Mouse (Mus musculus): ENCODE data around the gene Wdr89. TPM values are rescaled to one million over a fixed set of nuclear protein-coding genes. Genes with fewer than 3 reads are reported as not detected.

Gene Wdr89
- polyA plus RNA-seq, 1 experiment from 2014 or later = 10.5 TPM

DNA sequence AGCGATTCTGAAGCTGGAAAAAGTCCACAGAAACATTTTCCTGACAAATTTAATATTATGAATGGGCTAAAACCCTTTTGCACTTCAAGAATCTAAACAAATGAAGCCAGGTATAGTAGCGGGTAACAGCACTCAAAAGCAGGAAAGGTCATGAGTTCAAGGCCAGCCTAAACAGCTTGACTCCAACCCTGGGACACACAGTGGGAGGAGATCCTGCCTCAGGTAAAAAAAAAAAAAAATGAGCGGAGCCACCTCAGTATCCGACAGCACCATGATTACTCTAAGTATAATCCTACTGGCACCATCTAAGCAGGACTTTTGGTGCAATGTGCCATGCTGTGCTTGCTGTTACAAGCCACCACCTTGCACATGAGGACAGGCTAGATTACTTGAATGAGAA lies 75.5 kb downstream of the Wdr89 start:
- Histone ChIP-seq H3K9me3 (ENCODE audit: control insufficient read depth, low read length) (no peaks in the 10 kb centered on the region), H3K9ac (ENCODE audit: low read length) (no peak overlapping the region), H3K4me2 (peak overlapping the region; percentile 90; the same call in 1 of the 2 replicates), H3K27me3 (ENCODE audit: control insufficient read depth, insufficient read depth, low read length) (no peaks in the 10 kb centered on the region), H3K27ac (ENCODE audit: low read depth, low read length) (no peak overlapping the region), H3K36me3 (ENCODE audit: control insufficient read depth, insufficient read depth, low read length) (peaks cover 9% of the 10 kb centered on the region), H3K4me3 (ENCODE audit: low read depth, low read length) (no peak overlapping the region), H3K4me1 (ENCODE audit: control insufficient read depth, insufficient read depth, low read length) (peaks cover 11% of the 10 kb centered on the region)
- no peak for DNase-seq (ENCODE audit: low spot score, missing footprints)
- ATAC-seq (ENCODE audit: low FRiP score) = no peak
- WGBS = 82% methylated on average over 4 of the region's 4 CpGs

DNA sequence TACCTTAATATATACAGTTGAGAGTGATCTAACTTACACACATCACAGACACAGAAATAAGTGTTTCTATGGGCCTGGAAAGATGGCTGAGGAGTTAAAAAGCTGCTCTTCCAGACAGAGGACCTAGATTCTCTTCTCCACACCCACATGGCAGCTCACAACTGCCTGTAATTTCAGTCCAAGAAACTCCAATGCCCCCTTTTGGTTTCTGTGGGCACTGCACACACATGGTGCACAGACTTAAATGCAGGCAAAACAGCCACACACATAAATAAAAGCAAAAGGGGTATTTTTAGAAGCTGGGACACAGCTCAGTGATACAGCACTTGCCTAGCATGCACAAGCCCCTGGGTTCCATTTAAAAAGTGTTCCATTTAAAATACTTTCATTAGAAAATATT lies 81.8 kb downstream of the Wdr89 start:
- H3K4me1 ChIP-seq (ENCODE audit: control insufficient read depth, insufficient read depth, low read length) = no peaks in the 10 kb centered on the region
- H3K36me3 ChIP-seq (ENCODE audit: control insufficient read depth, insufficient read depth, low read length) = peaks cover 9% of the 10 kb centered on the region
- no peak overlapping the region for H3K27ac ChIP-seq (ENCODE audit: low read depth, low read length)

DNA sequence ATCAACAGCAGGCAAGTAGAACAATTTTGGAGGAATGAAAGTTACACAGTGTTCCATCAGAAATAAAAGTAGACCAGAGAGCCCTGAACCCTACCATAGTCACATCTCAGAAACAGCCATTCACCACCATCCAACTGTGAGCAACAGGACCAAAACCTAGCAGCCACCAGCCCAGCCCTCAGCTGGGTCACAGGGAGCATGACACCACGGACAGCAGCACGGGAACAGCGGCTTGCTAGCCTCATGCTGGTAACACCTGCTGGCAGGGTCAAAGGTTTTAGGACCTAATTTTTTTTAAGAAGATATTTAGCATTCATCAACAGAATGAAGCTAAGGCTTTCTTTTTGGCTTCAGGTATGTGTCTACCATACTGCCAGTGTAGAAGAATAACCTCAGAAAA lies 85.6 kb downstream of the Wdr89 start:
- no peak overlapping the region for H3K27ac ChIP-seq (ENCODE audit: low read depth, low read length)
- no peak for ATAC-seq (ENCODE audit: low FRiP score)
- H3K36me3 ChIP-seq (ENCODE audit: control insufficient read depth, insufficient read depth, low read length) = peaks cover 6% of the 10 kb centered on the region; the same call in 1 of the 2 replicates

More for the DNA sequence above, 81.8 kb downstream of the Wdr89 start:
- Histone ChIP-seq H3K4me2 (no peak overlapping the region), H3K9me3 (ENCODE audit: control insufficient read depth, low read length) (no peaks in the 10 kb centered on the region), H3K4me3 (ENCODE audit: low read depth, low read length) (no peak overlapping the region), H3K27me3 (ENCODE audit: control insufficient read depth, insufficient read depth, low read length) (no peaks in the 10 kb centered on the region), H3K9ac (ENCODE audit: low read length) (no peak overlapping the region)
- no peak for ATAC-seq (ENCODE audit: low FRiP score)
- DNase-seq (ENCODE audit: low spot score, missing footprints) = no peak

More for the DNA sequence above, 85.6 kb downstream of the Wdr89 start:
- H3K4me2 ChIP-seq = no peak overlapping the region
- peak; percentile 59 for DNase-seq (ENCODE audit: low spot score, missing footprints)
- H3K4me1 ChIP-seq (ENCODE audit: control insufficient read depth, insufficient read depth, low read length) = no peaks in the 10 kb centered on the region
- WGBS = 64% methylated on average over 3 of the region's 3 CpGs
- no peaks in the 10 kb centered on the region for H3K27me3 ChIP-seq (ENCODE audit: control insufficient read depth, insufficient read depth, low read length)
- no peaks in the 10 kb centered on the region; the same call in 1 of the 2 replicates for H3K9me3 ChIP-seq (ENCODE audit: control insufficient read depth, low read length)
- H3K4me3 ChIP-seq (ENCODE audit: low read depth, low read length) = no peak overlapping the region
- no peak overlapping the region for H3K9ac ChIP-seq (ENCODE audit: low read length)

Other genes with a start within 250 kb of the Wdr89 start
- gene Ppp2r5e, start 73.3 kb downstream of the Wdr89 start, polyA plus RNA-seq (2014; fragmentation: Nextera tagmentation; extraction: Ambion mirVana) = 22.3 and 24.7 TPM in 2 replicates
- gene Sgpp1, start 66.2 kb upstream of the Wdr89 start, polyA plus RNA-seq (2014; fragmentation: Nextera tagmentation; extraction: Ambion mirVana) = 10.0 and 10.2 TPM in 2 replicates
- 79.1 and 80.1 TPM in 2 replicates for gene Syne2, start 148.6 kb upstream of the Wdr89 start, polyA plus RNA-seq (2014; fragmentation: Nextera tagmentation; extraction: Ambion mirVana)